Mouse (Mus musculus) liver, embryonic 14.5 days (tissue): Measurements from ENCODE around the gene Cyp2d11.

Experiments used
- CTCF ChIP-seq: IDR thresholded peaks from 2 replicates; pipeline ENCODE4 v1.5.1; 2016; ENCODE audit warnings: antibody characterized with exemption, low read depth, control low read depth
- EP300 ChIP-seq: IDR thresholded peaks from 2 replicates; pipeline ENCODE4 v1.6.1; 2016; ENCODE audit warnings: antibody characterized with exemption, low read depth

GRCm38 (mm10) chr15:82347303-82347676, 46.5 kb downstream of the Cyp2d11 start:
- TF ChIP-seq CTCF (no peak), EP300 (no peak)
